Mouse (Mus musculus): ENCODE results near the gene 4930438A08Rik.

DNA sequence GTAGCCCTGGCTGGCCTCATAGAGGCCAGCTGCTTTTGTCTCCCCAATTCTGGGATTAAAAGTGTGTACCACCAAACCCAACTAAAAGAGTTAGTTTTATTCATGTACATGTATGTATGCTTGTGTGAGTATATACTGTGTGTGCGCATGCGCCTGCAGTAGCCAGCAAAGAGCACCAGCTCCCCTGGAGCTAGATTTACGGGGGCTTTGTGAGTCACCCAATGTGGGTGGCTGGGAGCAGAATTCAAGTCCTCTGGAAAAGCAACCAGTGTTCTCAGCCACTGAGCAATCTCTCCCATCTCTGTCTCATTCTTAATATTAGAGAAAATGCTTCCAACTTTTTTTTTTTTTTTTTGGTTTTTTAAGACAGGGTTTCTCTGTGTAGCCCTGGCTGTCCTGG is 20.2 kb upstream of the 4930438A08Rik start:
- TF ChIP-seq EP300 (IDR thresholded peaks at IDR 0.05) (no peak), CTCF (IDR thresholded peaks at IDR 0.05) (no peak)
